Mouse (Mus musculus) liver, embryonic 14.5 days (tissue): ENCODE data around the gene Gm27021.

Experiments used
- CTCF ChIP-seq: IDR thresholded peaks from 2 replicates; pipeline ENCODE4 v1.5.1; 2016; ENCODE audit warnings: antibody characterized with exemption, low read depth, control low read depth
- EP300 ChIP-seq: IDR thresholded peaks from 2 replicates; pipeline ENCODE4 v1.6.1; 2016; ENCODE audit warnings: antibody characterized with exemption, low read depth

DNA sequence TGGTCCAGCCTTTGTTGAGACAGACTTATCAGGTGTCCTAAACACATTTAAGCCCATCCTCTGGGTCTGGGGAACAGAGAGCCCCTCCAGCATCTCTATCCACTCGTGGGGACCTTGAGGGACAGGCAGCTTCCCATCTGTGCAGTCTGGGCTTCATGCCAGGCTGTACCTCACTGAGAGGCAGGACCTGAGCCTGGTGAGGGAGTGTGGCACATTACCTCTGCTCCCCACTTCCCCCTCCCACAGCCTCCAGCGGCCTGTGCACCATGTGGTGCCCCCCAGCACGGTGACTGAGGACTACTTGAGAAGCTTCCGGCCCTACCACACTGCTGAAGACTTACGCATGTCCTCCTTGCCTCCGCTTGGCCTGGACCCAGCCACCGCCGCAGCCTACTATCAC lies 101.2 kb downstream of the Gm27021 start:
- TF ChIP-seq CTCF (no peak), EP300 (no peak)
